Mouse (Mus musculus) C2C12 (cell line): Measurements from ENCODE around the gene Zbtb18.

ENCODE experiments used
- CEBPB ChIP-seq: IDR thresholded peaks from one replicate; pipeline ENCODE4 v1.6.1; 2011; ENCODE audit warnings: low read depth, mild to moderate bottlenecking, control low read depth, moderate library complexity
- CTCF ChIP-seq: IDR thresholded peaks from one replicate; pipeline ENCODE4 v1.5.1; 2011; ENCODE audit not compliant: control insufficient read depth, insufficient read depth, insufficient read length
- FOSL1 ChIP-seq: IDR thresholded peaks from one replicate; pipeline ENCODE4 v1.8.0; 2011; ENCODE audit warnings: mild to moderate bottlenecking, low read length; ENCODE audit not compliant: poor library complexity, insufficient read depth, severe bottlenecking
- MAX ChIP-seq: IDR thresholded peaks from one replicate; pipeline ENCODE4 v1.6.1; 2011; ENCODE audit warnings: mild to moderate bottlenecking, control low read depth
- MYOD1 ChIP-seq: IDR thresholded peaks from one replicate; pipeline ENCODE4 v1.6.1; 2011; ENCODE audit warnings: low read depth; ENCODE audit not compliant: control insufficient read depth, insufficient read length
- MYOG ChIP-seq: IDR thresholded peaks from one replicate; pipeline ENCODE4 v1.6.1; 2011; ENCODE audit not compliant: control insufficient read depth, insufficient read length; ENCODE audit errors: extremely low read depth
- USF1 ChIP-seq: IDR thresholded peaks from one replicate; pipeline ENCODE4 v1.6.1; 2011; ENCODE audit warnings: low read depth, mild to moderate bottlenecking, control low read depth, moderate library complexity

DNA sequence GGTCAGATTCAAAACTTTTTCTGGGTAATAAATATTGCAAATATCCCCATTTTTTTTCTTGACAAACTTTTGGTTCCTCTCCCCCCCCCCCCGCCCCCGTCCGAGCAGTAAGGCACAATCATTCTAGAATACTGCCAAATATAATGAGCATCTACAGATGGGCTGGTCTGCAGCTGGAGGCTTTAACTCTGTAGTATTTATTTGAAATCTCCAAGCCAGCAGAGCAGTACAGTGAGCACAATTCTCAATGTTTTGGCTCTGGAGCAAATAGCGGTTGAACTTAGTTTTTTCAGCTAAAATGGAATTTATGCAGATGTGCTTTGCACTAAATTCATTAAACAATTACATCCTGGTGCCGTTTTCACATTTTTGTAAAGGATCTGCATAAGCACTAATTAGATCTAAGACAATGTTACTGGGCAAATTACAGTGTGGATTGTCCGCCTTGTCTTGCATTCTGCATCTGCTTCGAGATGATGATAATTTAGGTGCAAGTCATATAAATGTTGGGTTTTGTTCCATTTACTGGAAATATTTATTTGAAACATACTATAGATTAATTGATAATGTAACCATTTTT, 31.3 kb upstream of the Zbtb18 start:
- TF ChIP-seq CTCF (no peak), USF1 (no peak), MAX (no peak), FOSL1 (no peak), MYOG (no peak), CEBPB (no peak), MYOD1 (no peak)
